Mouse (Mus musculus): ENCODE results near the gene Cars.

DNA sequence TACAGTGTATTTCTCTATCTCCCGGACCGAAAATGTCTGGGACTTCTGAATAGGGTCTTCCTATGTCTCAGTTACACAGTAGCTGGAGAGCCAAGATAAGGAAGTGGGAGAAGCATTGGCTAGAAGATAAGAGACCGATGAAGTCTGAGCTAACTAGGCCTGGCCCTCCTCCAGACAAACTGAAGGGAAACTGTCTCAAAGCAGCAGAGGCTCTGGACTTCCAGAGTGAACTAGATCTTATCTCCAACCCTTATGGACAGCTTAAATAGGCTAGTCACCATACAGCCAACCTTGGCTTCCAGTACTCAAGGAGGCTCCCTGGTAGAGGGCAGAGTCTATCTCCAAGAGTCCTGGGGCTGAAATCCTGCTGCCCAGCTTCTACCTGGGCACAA, 34.2 kb downstream of the Cars start:
- TF ChIP-seq CTCF (conservative IDR thresholded peaks at IDR 0.05; ENCODE audit: low read length) = no peak
- TF ChIP-seq NANOG (IDR thresholded peaks at IDR 0.05; ENCODE audit: borderline replicate concordance, low read length) = no peak
- TF ChIP-seq POU5F1 (IDR thresholded peaks at IDR 0.05; ENCODE audit: borderline replicate concordance, low read length) = no peak

All from E14TG2a.4 (cell line).